Mouse (Mus musculus) gastrocnemius, postnatal 25 days (tissue): ENCODE results near the gene Gm8020. TPM values are rescaled to one million over a fixed set of nuclear protein-coding genes. Genes with fewer than 3 reads are reported as not detected.
"Not testable (repeated sequence)": the region's sequence is repeated elsewhere in the genome, so short reads cannot be mapped to it uniquely, and the experiment has no call there.

Experiments
- DNase-seq: peaks from one replicate; pipeline ENCODE4 v3.0.0; 2022
- long read RNA-seq, 2 experiments: library from polyadenylated mRNA; stranded (forward); transcript quantifications; one replicate each; pipeline ENCODE4 v2.0.0; 2021
- total RNA-seq, 2 experiments: library from RNA; stranded (reverse); gene quantifications; 1 replicate in 1 of 2; 2 replicates in 1 of 2; pipeline ENCODE4 v1.2.3; 2021

Gm8020 gene
- total RNA-seq, result not detected
- long read RNA-seq, experiment 1, result 0 reads
- long read RNA-seq, experiment 2, result 0 reads

GRCm38 (mm10) chr14:42502249-42502648 lies at the start of gene Gm8020:
Gene Gm8020, minus strand, starts transcription at chr14:42502349.
- not testable (repeated sequence) for DNase-seq

- not testable (repeated sequence) for DNase-seq
These were observed 41.1 kb upstream of the Gm8020 start for GRCm38 (mm10) chr14:42543170-42543701.

DNA sequence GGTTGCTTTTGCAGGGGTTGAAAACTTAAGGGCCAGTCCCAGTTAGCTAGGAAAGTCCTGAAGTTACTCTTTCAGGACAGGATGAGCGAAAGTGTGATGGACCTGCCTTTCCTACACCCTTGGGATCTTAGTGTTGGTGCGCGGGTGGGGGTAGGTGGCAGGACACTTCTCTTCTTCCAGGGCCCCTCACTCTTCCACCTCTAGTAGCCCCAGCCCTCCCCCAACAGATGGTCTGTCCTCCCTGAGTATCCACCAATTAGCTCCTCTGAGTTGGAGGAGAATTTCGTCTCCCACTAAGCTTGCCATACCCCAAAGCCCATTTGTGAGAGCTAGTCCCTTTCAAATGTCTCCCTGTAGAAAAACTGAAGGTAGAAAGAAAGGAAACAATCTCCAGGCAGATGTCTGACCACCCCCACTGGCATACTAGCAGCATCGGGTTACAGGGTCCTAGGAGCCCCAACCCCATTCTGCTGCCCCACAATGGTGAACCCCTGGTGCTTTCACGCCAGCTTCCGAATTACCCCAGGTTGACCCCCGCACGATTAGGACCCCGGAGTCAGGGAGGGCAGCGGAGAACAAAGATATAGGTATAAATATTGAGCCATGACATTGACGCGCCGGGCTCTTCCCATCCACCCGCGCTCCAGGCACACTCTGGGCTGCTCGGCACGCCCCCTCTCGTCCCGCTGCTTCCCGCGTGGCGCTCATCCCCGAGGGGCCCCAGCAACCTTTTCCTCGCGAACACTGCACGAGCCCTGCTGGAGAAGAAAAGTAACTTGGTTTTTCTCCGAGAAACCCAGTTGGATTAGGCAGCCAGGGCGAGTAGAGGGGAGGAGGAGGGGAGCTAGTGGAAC lies 40.4 kb upstream of the Gm8020 start:
- not testable (repeated sequence) for DNase-seq

- DNase-seq, result not testable (repeated sequence)
These were observed 22.0 kb upstream of the Gm8020 start, which contains the start of gene Gm8024 for GRCm38 (mm10) chr14:42524182-42524581. Gene Gm8024, minus strand, starts transcription at chr14:42524282.

- DNase-seq, result not testable (repeated sequence)
These were observed 38.6 kb downstream of the Gm8020 start, which contains the start of gene Gm8011 for GRCm38 (mm10) chr14:42463581-42463980. Gene Gm8011, plus strand, starts transcription at chr14:42463881.

Other genes with a start within 250 kb of the Gm8020 start
- not detected for gene Gm17026, start 242.3 kb downstream of the Gm8020 start, total RNA-seq
- gene Gm9611, start 205.0 kb downstream of the Gm8020 start, total RNA-seq, result not detected
- not detected for gene Gm7995, start 192.1 kb downstream of the Gm8020 start, total RNA-seq
- gene Gm8005, start 62.7 kb downstream of the Gm8020 start, total RNA-seq, result not detected
- not detected for gene Gm8011, start 38.5 kb downstream of the Gm8020 start, total RNA-seq
- not detected for gene Gm8024, start 21.9 kb upstream of the Gm8020 start, total RNA-seq
- not detected for gene Gm17124, start 97.5 kb upstream of the Gm8020 start, total RNA-seq
- not detected for gene Gm3633, start 139.6 kb upstream of the Gm8020 start, total RNA-seq
- not detected for gene Gm10378, start 153.6 kb upstream of the Gm8020 start, total RNA-seq